Mouse (Mus musculus) thymus, postnatal 25 days (tissue): ENCODE measurements around the gene Rgs21.

Experiments used
- DNase-seq: peaks from one replicate; pipeline ENCODE4 v3.0.0; 2022

Rgs21 gene

GRCm38 (mm10) chr1:144567567-144567966 is at the start of gene Rgs21:
Rgs21 (minus strand) TSS chr1:144567667.
- DNase-seq, result no peak

GRCm38 (mm10) chr1:144604071-144604470 is 36.6 kb upstream of the Rgs21 start:
- no peak for DNase-seq

GRCm38 (mm10) chr1:144602987-144603386 is 35.5 kb upstream of the Rgs21 start:
- DNase-seq, result no peak

GRCm38 (mm10) chr1:144579321-144579720 is 11.9 kb upstream of the Rgs21 start:
- DNase-seq, result no peak

- DNase-seq, result no peak
Measured at GRCm38 (mm10) chr1:144572972-144573371, 5.5 kb upstream of the Rgs21 start.

GRCm38 (mm10) chr1:144569905-144570304 is 2.4 kb upstream of the Rgs21 start:
- no peak for DNase-seq

GRCm38 (mm10) chr1:144545142-144545541 is 22.3 kb downstream of the Rgs21 start:
- DNase-seq, result no peak

- DNase-seq, result no peak
Measured at GRCm38 (mm10) chr1:144544497-144544961, 22.9 kb downstream of the Rgs21 start.

GRCm38 (mm10) chr1:144531746-144532145 is 35.7 kb downstream of the Rgs21 start:
- no peak for DNase-seq

GRCm38 (mm10) chr1:144517878-144518426 is 49.5 kb downstream of the Rgs21 start:
- DNase-seq, result no peak

GRCm38 (mm10) chr1:144502241-144502640 is 65.2 kb downstream of the Rgs21 start:
- DNase-seq, result no peak

GRCm38 (mm10) chr1:144500423-144500822 is 67.0 kb downstream of the Rgs21 start:
- DNase-seq, result no peak

GRCm38 (mm10) chr1:144499719-144500118 is 67.7 kb downstream of the Rgs21 start:
- DNase-seq, result no peak

GRCm38 (mm10) chr1:144498725-144499124 is 68.7 kb downstream of the Rgs21 start:
- no peak for DNase-seq

- DNase-seq, result no peak
Measured at GRCm38 (mm10) chr1:144498051-144498450, 69.4 kb downstream of the Rgs21 start.

- no peak for DNase-seq
Measured at GRCm38 (mm10) chr1:144493336-144493735, 74.1 kb downstream of the Rgs21 start.

GRCm38 (mm10) chr1:144488223-144488835 is 79.1 kb downstream of the Rgs21 start:
- DNase-seq, result no peak
